Mouse (Mus musculus) naive thymus-derived CD4-positive, alpha-beta T cell, adult 5 months (primary cell): ENCODE data around the gene Olfr1373. TPM values are rescaled to one million over a fixed set of nuclear protein-coding genes. Genes with fewer than 3 reads are reported as not detected.

Experiments
- polyA plus RNA-seq: library from polyadenylated mRNA; unstranded; fragments of 100-300 nt; shearing (Covaris generic); gene quantifications from one replicate; pipeline ENCODE4 v1.2.1, GENCODE M21; 2017

The Olfr1373 gene
- not detected for polyA plus RNA-seq

GRCm38 (mm10) chr11:52145428-52145827 lies at the start of gene Olfr1373:
TSS of gene Olfr1373 (minus strand) at chr11:52145528.

GRCm38 (mm10) chr11:52098398-52098946 lies 46.9 kb downstream of the Olfr1373 start, which contains the start of gene Ppp2ca:
TSS of gene Ppp2ca (plus strand) at chr11:52098681.

Other genes with a start within 250 kb of the Olfr1373 start
- gene Cdkn2aipnl, start 177.9 kb downstream of the Olfr1373 start, polyA plus RNA-seq: 75.5 TPM
- 535 TPM for gene Ube2b, start 144.8 kb downstream of the Olfr1373 start, polyA plus RNA-seq
- gene Cdkl3, start 141.3 kb downstream of the Olfr1373 start, polyA plus RNA-seq: 3.0 TPM
- gene Ppp2ca, start 46.8 kb downstream of the Olfr1373 start, polyA plus RNA-seq: 163 TPM
- gene Olfr1371, start 68.5 kb upstream of the Olfr1373 start, polyA plus RNA-seq: not detected
- 296 TPM for gene Skp1a, start 86.5 kb upstream of the Olfr1373 start, polyA plus RNA-seq
- 1,893 TPM for gene Tcf7, start 137.5 kb upstream of the Olfr1373 start, polyA plus RNA-seq
- gene Vdac1, start 215.3 kb upstream of the Olfr1373 start, polyA plus RNA-seq: 64.6 TPM